Mouse (Mus musculus): ENCODE measurements at regions not wholly inside any gene's neighbourhood (a gene's known extent, or its start where the extent isn't known, plus 50 kb on each side); places are given as distances from the start of the nearest gene placed in this dataset.

GRCm38 (mm10) chr8:103879505-103879904, 221.9 kb upstream of the Cdh5 start:
- Histone ChIP-seq H3K9me3 (no peaks in the 10 kb centered on the region), H3K4me3 (no peak overlapping the region), H3K4me1 (peaks cover 3% of the 10 kb centered on the region), H3K4me2 (no peak overlapping the region), H3K9ac (no peak overlapping the region), H3K27ac (no peak overlapping the region), H3K36me3 (replicated peaks) (no peaks in the 10 kb centered on the region), H3K27me3 (replicated peaks) (no peaks in the 10 kb centered on the region)
- ATAC-seq (replicated peaks): no peak
- 88% methylated on average over 2 of the region's 2 CpGs for WGBS

- H3K4me3 ChIP-seq: no peak overlapping the region
- no peak overlapping the region for H3K27ac ChIP-seq
- no peak overlapping the region for H3K9ac ChIP-seq
- WGBS: 89% methylated on average over 14 of the region's 14 CpGs
- H3K4me1 ChIP-seq: no peaks in the 10 kb centered on the region
- no peaks in the 10 kb centered on the region for H3K27me3 ChIP-seq (replicated peaks)
- no peak overlapping the region for H3K4me2 ChIP-seq
- no peak for ATAC-seq (replicated peaks)
- no peaks in the 10 kb centered on the region for H3K9me3 ChIP-seq
- no peaks in the 10 kb centered on the region for H3K36me3 ChIP-seq (replicated peaks)
These were observed 220.8 kb upstream of the Cdh5 start for GRCm38 (mm10) chr8:103880431-103881145.

- H3K4me1 ChIP-seq: no peaks in the 10 kb centered on the region
- WGBS: 76% methylated on average over 3 of the region's 3 CpGs
- H3K27me3 ChIP-seq (replicated peaks): no peaks in the 10 kb centered on the region
- ATAC-seq (replicated peaks): no peak
- no peaks in the 10 kb centered on the region for H3K9me3 ChIP-seq
- H3K4me3 ChIP-seq: no peak overlapping the region
- H3K4me2 ChIP-seq: no peak overlapping the region
- no peaks in the 10 kb centered on the region for H3K36me3 ChIP-seq (replicated peaks)
- no peak overlapping the region for H3K9ac ChIP-seq
- H3K27ac ChIP-seq: no peak overlapping the region
These were observed 220.3 kb upstream of the Cdh5 start for GRCm38 (mm10) chr8:103881146-103881486.

GRCm38 (mm10) chr8:103884873-103885780, 216.3 kb upstream of the Cdh5 start:
- no peak for ATAC-seq (replicated peaks)
- Histone ChIP-seq H3K9me3 (no peaks in the 10 kb centered on the region), H3K36me3 (replicated peaks) (no peaks in the 10 kb centered on the region), H3K4me3 (no peak overlapping the region), H3K4me1 (no peaks in the 10 kb centered on the region), H3K4me2 (no peak overlapping the region), H3K9ac (no peak overlapping the region), H3K27ac (no peak overlapping the region), H3K27me3 (replicated peaks) (no peaks in the 10 kb centered on the region)
- 91% methylated on average over 12 of the region's 12 CpGs for WGBS

GRCm38 (mm10) chr8:103894589-103894988, 206.8 kb upstream of the Cdh5 start:
- ATAC-seq (replicated peaks): no peak
- no peaks in the 10 kb centered on the region for H3K36me3 ChIP-seq (replicated peaks)
- H3K27me3 ChIP-seq (replicated peaks): no peaks in the 10 kb centered on the region
- H3K4me2 ChIP-seq: no peak overlapping the region
- no peaks in the 10 kb centered on the region for H3K4me1 ChIP-seq
- H3K4me3 ChIP-seq: no peak overlapping the region
- 85% methylated on average over 6 of the region's 6 CpGs for WGBS
- no peak overlapping the region for H3K27ac ChIP-seq
- no peaks in the 10 kb centered on the region for H3K9me3 ChIP-seq
- H3K9ac ChIP-seq: no peak overlapping the region

GRCm38 (mm10) chr8:103895132-103895531, 206.3 kb upstream of the Cdh5 start:
- WGBS: 91% methylated on average over 6 of the region's 6 CpGs

GRCm38 (mm10) chr8:103897463-103897862, 204.0 kb upstream of the Cdh5 start:
- no peak overlapping the region for H3K9ac ChIP-seq
- no peaks in the 10 kb centered on the region for H3K27me3 ChIP-seq (replicated peaks)
- H3K4me1 ChIP-seq: no peaks in the 10 kb centered on the region
- no peaks in the 10 kb centered on the region for H3K9me3 ChIP-seq
- no peak overlapping the region for H3K27ac ChIP-seq
- no peak overlapping the region for H3K4me2 ChIP-seq
- WGBS: 86% methylated on average over 7 of the region's 7 CpGs
- H3K36me3 ChIP-seq (replicated peaks): no peaks in the 10 kb centered on the region
- no peak overlapping the region for H3K4me3 ChIP-seq
- no peak for ATAC-seq (replicated peaks)

More at GRCm38 (mm10) chr8:103895132-103895531, 206.3 kb upstream of the Cdh5 start:
- Histone ChIP-seq H3K27ac (no peak overlapping the region), H3K9ac (no peak overlapping the region), H3K36me3 (replicated peaks) (no peaks in the 10 kb centered on the region), H3K4me1 (no peaks in the 10 kb centered on the region), H3K9me3 (no peaks in the 10 kb centered on the region), H3K27me3 (replicated peaks) (no peaks in the 10 kb centered on the region), H3K4me3 (no peak overlapping the region), H3K4me2 (no peak overlapping the region)
- no peak for ATAC-seq (replicated peaks)

GRCm38 (mm10) chr8:103902516-103902915, 198.9 kb upstream of the Cdh5 start:
- Histone ChIP-seq H3K27me3 (replicated peaks) (no peaks in the 10 kb centered on the region), H3K9ac (no peak overlapping the region), H3K4me1 (no peaks in the 10 kb centered on the region), H3K4me2 (no peak overlapping the region), H3K9me3 (no peaks in the 10 kb centered on the region), H3K27ac (no peak overlapping the region), H3K36me3 (replicated peaks) (no peaks in the 10 kb centered on the region), H3K4me3 (no peak overlapping the region)
- ATAC-seq (replicated peaks): no peak
- WGBS: 53% methylated on average over 1 of the region's 1 CpGs

- 88% methylated on average over 5 of the region's 5 CpGs for WGBS
- Histone ChIP-seq H3K4me1 (no peaks in the 10 kb centered on the region), H3K36me3 (replicated peaks) (no peaks in the 10 kb centered on the region), H3K9ac (no peak overlapping the region), H3K27me3 (replicated peaks) (no peaks in the 10 kb centered on the region), H3K9me3 (no peaks in the 10 kb centered on the region), H3K4me2 (no peak overlapping the region), H3K4me3 (no peak overlapping the region), H3K27ac (no peak overlapping the region)
- ATAC-seq (replicated peaks): no peak
These were observed 197.8 kb upstream of the Cdh5 start for GRCm38 (mm10) chr8:103903635-103904034.

GRCm38 (mm10) chr8:103907662-103908061, 193.8 kb upstream of the Cdh5 start:
- no peaks in the 10 kb centered on the region for H3K36me3 ChIP-seq (replicated peaks)
- H3K4me2 ChIP-seq: no peak overlapping the region
- no peak overlapping the region for H3K27ac ChIP-seq
- H3K9ac ChIP-seq: no peak overlapping the region
- no peak for ATAC-seq (replicated peaks)
- no peaks in the 10 kb centered on the region for H3K9me3 ChIP-seq
- WGBS: 89% methylated on average over 4 of the region's 4 CpGs
- H3K4me3 ChIP-seq: no peak overlapping the region
- H3K4me1 ChIP-seq: no peaks in the 10 kb centered on the region
- H3K27me3 ChIP-seq (replicated peaks): no peaks in the 10 kb centered on the region

GRCm38 (mm10) chr8:103911287-103912015, 190.0 kb upstream of the Cdh5 start:
- H3K4me2 ChIP-seq: no peak overlapping the region
- no peak overlapping the region for H3K4me3 ChIP-seq
- H3K27ac ChIP-seq: no peak overlapping the region
- 73% methylated on average over 2 of the region's 2 CpGs for WGBS
- no peaks in the 10 kb centered on the region for H3K4me1 ChIP-seq
- no peak overlapping the region for H3K9ac ChIP-seq
- H3K9me3 ChIP-seq: no peaks in the 10 kb centered on the region
- ATAC-seq (replicated peaks): no peak
- no peaks in the 10 kb centered on the region for H3K27me3 ChIP-seq (replicated peaks)
- H3K36me3 ChIP-seq (replicated peaks): no peaks in the 10 kb centered on the region
